Mouse (Mus musculus) right cerebral cortex, postnatal 25 days (tissue): ENCODE results near the gene Cirbp.

Source experiments
- DNase-seq: peaks from one replicate; pipeline ENCODE4 v3.0.0; 2022

Gene Cirbp

GRCm38 (mm10) chr10:80151211-80152034 lies 14.4 kb upstream of the Cirbp start:
- DNase-seq = no peak

GRCm38 (mm10) chr10:80152071-80152872 lies 13.5 kb upstream of the Cirbp start:
- no peak for DNase-seq

- DNase-seq = no peak
Measured at GRCm38 (mm10) chr10:80152873-80153260, 12.9 kb upstream of the Cirbp start.

- no peak for DNase-seq
Measured at GRCm38 (mm10) chr10:80153713-80154112, 12.1 kb upstream of the Cirbp start.

- no peak for DNase-seq
Measured at GRCm38 (mm10) chr10:80154384-80154783, 11.4 kb upstream of the Cirbp start.

GRCm38 (mm10) chr10:80155277-80155676 lies 10.5 kb upstream of the Cirbp start:
- no peak for DNase-seq

- DNase-seq = no peak
Measured at GRCm38 (mm10) chr10:80156002-80156751, 9.6 kb upstream of the Cirbp start.

GRCm38 (mm10) chr10:80156752-80157053 lies 9.1 kb upstream of the Cirbp start:
- no peak for DNase-seq

- DNase-seq = no peak
Measured at GRCm38 (mm10) chr10:80157141-80157929, 8.4 kb upstream of the Cirbp start.

- no peak for DNase-seq
Measured at GRCm38 (mm10) chr10:80158307-80158986, 7.3 kb upstream of the Cirbp start.

GRCm38 (mm10) chr10:80159021-80159560 lies 6.7 kb upstream of the Cirbp start:
- DNase-seq = no peak

- peak; percentile 99 for DNase-seq
Measured at GRCm38 (mm10) chr10:80159561-80160454, 6.0 kb upstream of the Cirbp start.

- DNase-seq = no peak
Measured at GRCm38 (mm10) chr10:80160455-80161371, 5.1 kb upstream of the Cirbp start.

- DNase-seq = no peak
Measured at GRCm38 (mm10) chr10:80161522-80162242, 4.1 kb upstream of the Cirbp start.

GRCm38 (mm10) chr10:80162243-80162608 lies 3.6 kb upstream of the Cirbp start:
- DNase-seq = no peak

GRCm38 (mm10) chr10:80162716-80163299 lies 3.0 kb upstream of the Cirbp start:
- no peak for DNase-seq

- DNase-seq = no peak
Measured at GRCm38 (mm10) chr10:80163721-80164120, 2.1 kb upstream of the Cirbp start.

GRCm38 (mm10) chr10:80164161-80164997 lies 1.4 kb upstream of the Cirbp start:
- DNase-seq = no peak
